Mouse (Mus musculus) embryonic stem cell, embryonic (primary cell): ENCODE measurements around the gene Aacs.

Experiments
- CTCF ChIA-PET, 4 experiments: fragments of 300-600 bp in 2 of 4; fragments of 350-600 bp in 2 of 4; sonication (Branson Sonifier 250); formaldehyde crosslinking; loops; one replicate each; lab custom pipeline; 2022; ENCODE audit warnings: inconsistent platforms in 2 of 4; lab: Charles Lee
- POLR2A ChIA-PET, 4 experiments: fragments of 300-600 bp in 2 of 4; fragments of 350-600 bp in 2 of 4; sonication (Branson Sonifier 250); formaldehyde crosslinking; loops; one replicate each; lab custom pipeline; 2022; ENCODE audit warnings: antibody characterized with exemption in 4 of 4, inconsistent platforms in 1 of 4; lab: Charles Lee

Aacs gene

DNA sequence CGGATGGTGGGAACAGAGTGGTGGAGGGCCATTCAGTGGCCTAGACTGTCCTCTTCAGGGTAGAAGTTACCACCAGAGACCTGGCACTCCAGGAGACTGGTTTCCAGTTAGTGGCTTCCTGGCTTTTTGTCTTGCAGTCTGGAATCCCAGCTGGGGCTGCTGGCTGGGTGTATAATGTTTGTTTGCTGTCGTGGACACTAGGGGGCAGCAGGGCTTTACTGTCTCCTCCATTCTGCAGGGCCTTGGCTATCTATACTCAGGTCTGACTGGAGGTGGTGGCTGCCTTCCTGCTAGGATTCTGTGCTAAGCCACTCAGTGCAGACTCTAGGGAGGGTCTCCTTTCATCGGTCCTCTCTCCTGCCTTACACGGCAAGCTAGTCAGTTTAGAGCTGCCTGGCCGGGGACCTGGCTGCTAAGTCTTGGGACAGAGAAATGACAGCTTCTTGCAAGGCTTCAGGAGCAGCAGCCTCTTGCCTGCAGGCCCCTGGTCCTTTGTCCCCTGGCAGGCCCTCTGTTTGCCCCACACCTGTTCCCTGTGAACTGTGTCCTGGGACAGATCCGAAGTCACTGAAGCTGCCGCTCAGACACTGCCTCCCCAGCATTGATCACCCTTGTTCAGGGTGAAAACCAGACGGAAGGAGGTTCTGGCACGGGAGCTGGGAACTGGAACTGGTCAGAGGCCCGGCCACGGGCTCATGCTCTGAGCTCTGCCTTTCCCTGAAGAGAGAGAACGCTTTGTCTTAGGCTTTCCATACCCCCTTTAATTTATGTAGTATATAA lies 22.4 kb downstream of the Aacs start:
- ChIA-PET CTCF (interaction anchor here (0.5 to 4.0 kb wide), 38 partner anchors 8 to 720 kb away, joined by 3 to 59 read pairs (median 5); no protein-coding TSS in a partner anchor), POLR2A (interaction anchor here in 3 of 4 experiments (0.5 to 2.8 kb wide), 15 partner anchors 8 to 166 kb away, joined by 3 to 16 read pairs (median 4); partner anchors contain the start of genes Gm10382 (in 1 of the 3) and Ubc (in 1 of the 3))

DNA sequence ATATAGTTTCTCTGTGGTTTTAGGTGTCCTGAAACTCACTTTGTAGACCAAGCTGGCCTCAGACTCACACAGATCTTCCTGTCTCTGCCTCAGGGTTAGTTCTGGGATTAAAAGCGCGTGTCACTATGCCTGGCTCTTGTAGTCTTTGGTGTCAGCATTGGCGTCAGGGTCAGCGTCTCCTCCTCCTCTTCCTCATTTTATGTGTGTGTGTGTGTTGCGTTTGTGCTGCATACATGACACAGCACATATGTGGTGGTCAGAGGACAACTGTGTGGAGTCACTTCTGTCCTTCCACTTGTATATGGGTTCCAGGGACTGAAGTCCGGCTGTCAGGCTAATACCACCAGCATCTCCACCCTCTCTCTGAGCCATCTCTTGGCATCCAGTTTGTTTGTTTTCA lies 25.9 kb downstream of the Aacs start:
- ChIA-PET POLR2A (interaction anchor here in 1 of 4 experiments (1.1 kb wide), 1 partner anchor 108 kb away, joined by 4 read pairs; no protein-coding TSS in a partner anchor), CTCF (interaction anchor here in 1 of 4 experiments (0.7 kb wide), 1 partner anchor 20 kb away, joined by 3 read pairs; no protein-coding TSS in a partner anchor)

DNA sequence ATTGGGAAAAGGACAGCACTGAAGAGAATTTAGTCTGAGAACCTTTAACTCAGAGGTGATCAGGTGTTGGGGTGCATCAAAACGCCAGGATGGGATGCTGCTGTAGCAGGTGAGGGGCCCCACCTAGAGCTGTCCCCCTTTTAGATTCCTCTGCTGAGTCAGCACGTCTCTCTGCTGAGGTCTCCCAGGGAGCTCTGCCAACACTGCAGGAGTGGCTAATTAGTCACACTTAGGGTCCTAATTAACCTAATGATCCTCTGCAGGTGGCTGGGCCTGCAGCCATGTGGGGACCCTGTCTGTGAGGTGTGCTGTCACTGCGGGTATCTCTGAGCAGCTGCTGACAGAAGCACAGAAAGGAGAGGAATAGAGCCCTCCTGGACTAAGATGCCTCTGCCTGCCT lies 26.6 kb downstream of the Aacs start:
- CTCF ChIA-PET = no interaction called here
- POLR2A ChIA-PET = interaction anchor here in 2 of 4 experiments (0.9 to 1.0 kb wide), 3 partner anchors 10 to 27 kb away, joined by 3 to 4 read pairs (median 4); no protein-coding TSS in a partner anchor

DNA sequence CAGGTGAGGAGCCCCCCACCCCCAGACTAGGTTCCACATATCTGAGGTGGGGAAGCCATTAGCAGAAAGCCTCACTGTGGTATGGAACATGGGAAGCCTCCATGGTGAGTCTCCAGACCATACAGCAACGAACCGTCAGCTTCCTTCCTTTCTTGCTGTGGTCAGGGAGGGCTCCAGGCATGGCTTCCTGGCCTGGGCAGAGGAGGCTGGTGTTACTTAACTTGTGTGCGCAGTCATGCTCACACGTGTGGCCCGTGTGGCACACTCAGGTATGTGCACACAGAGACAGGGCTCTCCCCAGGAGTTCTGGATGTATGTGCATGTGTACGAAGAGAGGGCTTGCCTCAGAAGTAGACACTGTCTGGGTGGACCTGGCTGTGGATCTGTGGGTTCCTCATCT lies 28.0 kb downstream of the Aacs start:
- ChIA-PET CTCF (interaction anchor here in 2 of 4 experiments (0.6 to 0.9 kb wide), 3 partner anchors 18 to 1394 kb away, joined by 3 to 6 read pairs (median 3); no protein-coding TSS in a partner anchor), POLR2A (no interaction called here)

DNA sequence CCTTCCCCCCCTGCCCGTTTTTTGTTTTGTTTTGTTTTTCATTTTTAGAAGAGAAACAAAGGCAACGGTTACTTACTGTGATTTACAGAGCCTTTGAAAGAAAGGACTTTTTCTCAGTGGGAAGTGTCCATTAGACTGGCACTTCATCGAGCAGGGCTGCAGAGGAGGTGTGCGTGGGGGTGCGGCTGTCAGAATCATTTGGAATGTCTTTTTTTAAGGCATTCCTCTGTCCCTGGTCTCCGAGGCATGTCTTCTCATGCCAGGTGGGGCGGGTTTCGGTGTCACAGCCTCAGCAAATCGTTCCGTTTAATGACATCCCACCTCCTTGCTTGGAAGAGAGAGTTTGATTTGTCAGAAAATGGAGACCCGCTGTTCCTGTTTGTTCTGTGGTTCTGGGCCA lies 29.1 kb downstream of the Aacs start:
- ChIA-PET POLR2A (interaction anchor here in 2 of 4 experiments (1.1 kb wide), 2 partner anchors 17 to 119 kb away, joined by 3 read pairs; no protein-coding TSS in a partner anchor), CTCF (interaction anchor here in 3 of 4 experiments (0.6 to 1.8 kb wide), 4 partner anchors 10 to 206 kb away, joined by 3 to 5 read pairs (median 3); no protein-coding TSS in a partner anchor)

GRCm38 (mm10) chr5:125505968-125506367 lies 30.4 kb downstream of the Aacs start:
- CTCF ChIA-PET = interaction anchor here (0.5 to 5.8 kb wide), 14 partner anchors 8 to 557 kb away, joined by 3 to 50 read pairs (median 3); no protein-coding TSS in a partner anchor
- POLR2A ChIA-PET = interaction anchor here in 2 of 4 experiments (1.0 to 5.2 kb wide), 4 partner anchors 8 to 127 kb away, joined by 3 to 24 read pairs (median 6); no protein-coding TSS in a partner anchor

DNA sequence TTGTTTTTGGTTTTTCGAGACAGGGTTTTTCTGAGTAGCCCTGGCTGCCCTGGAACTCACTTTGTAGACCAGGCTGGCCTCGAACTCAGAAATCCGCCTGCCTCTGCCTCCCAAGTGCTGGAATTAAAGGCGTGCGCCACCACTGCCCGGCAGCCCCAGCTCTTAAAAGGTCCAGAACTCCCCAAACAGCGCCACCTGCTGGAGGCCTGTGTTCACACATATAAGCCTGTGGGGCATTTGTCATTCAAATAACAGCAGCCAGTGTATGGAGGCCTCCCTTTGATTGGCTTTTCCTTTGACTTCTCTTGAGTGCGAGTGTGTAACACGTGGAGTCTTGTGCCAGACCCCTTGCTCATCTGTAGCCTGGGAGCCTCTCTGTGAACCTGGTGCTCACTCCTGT lies 32.0 kb downstream of the Aacs start:
- CTCF ChIA-PET = interaction anchor here in 3 of 4 experiments (0.6 to 5.8 kb wide), 36 partner anchors 8 to 909 kb away, joined by 3 to 59 read pairs (median 5); partner anchors contain the start of gene Bri3bp (in 1 of the 3)

GRCm38 (mm10) chr5:125508006-125508405 lies 32.4 kb downstream of the Aacs start:
- POLR2A ChIA-PET = interaction anchor here in 3 of 4 experiments (0.5 to 5.2 kb wide), 21 partner anchors 8 to 124 kb away, joined by 3 to 24 read pairs (median 5); partner anchors contain the start of gene Bri3bp (in 1 of the 3)
- CTCF ChIA-PET = interaction anchor here (0.6 to 5.8 kb wide), 25 partner anchors 9 to 1822 kb away, joined by 3 to 59 read pairs (median 7); partner anchors contain the start of gene Bri3bp (in 1 of the 4)

More for the DNA sequence above, 32.0 kb downstream of the Aacs start:
- POLR2A ChIA-PET = interaction anchor here in 3 of 4 experiments (0.7 to 5.2 kb wide), 17 partner anchors 9 to 124 kb away, joined by 3 to 24 read pairs (median 5); partner anchors contain the start of gene Bri3bp (in 1 of the 3)

DNA sequence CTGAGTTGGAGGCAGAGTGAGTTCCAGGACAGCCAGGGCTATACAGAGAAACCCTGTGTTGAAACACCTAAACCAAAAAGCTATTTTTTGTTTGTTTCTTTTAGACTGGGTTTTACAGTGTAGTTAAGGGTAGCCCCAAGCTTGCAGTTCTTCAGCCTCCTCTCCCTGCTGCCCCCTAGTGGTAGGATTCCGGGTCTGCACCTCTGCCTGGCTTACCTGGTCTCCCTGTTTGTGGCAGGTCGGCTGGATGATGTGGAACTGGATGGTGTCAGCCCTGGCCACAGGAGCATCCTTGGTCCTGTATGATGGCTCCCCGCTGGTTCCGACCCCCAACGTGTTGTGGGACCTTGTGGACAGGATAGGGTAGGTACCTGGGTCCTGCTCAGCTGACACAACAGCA lies 33.9 kb downstream of the Aacs start:
- CTCF ChIA-PET = interaction anchor here (0.5 to 5.8 kb wide), 64 partner anchors 10 to 1157 kb away, joined by 3 to 59 read pairs (median 4); partner anchors contain the start of genes Aacs (in 1 of the 4) and Scarb1 (in 1 of the 4)
- POLR2A ChIA-PET = interaction anchor here in 3 of 4 experiments (0.6 to 5.2 kb wide), 21 partner anchors 8 to 116 kb away, joined by 3 to 24 read pairs (median 5); partner anchors contain the start of genes Aacs (in 1 of the 3) and Bri3bp (in 1 of the 3)

- ChIA-PET CTCF (interaction anchor here in 3 of 4 experiments (0.7 to 3.2 kb wide), 3 partner anchors 11 to 26 kb away, joined by 3 to 17 read pairs (median 3); no protein-coding TSS in a partner anchor), POLR2A (interaction anchor here in 1 of 4 experiments (0.9 kb wide), 1 partner anchor 26 kb away, joined by 4 read pairs; no protein-coding TSS in a partner anchor)
Measured at GRCm38 (mm10) chr5:125515006-125515405, 39.4 kb downstream of the Aacs start.

GRCm38 (mm10) chr5:125518640-125519039 lies 43.0 kb downstream of the Aacs start:
- ChIA-PET CTCF (interaction anchor here in 2 of 4 experiments (1.5 to 3.4 kb wide), 2 partner anchors 10 kb away, joined by 4 to 48 read pairs; no protein-coding TSS in a partner anchor), POLR2A (interaction anchor here in 2 of 4 experiments (0.6 to 3.1 kb wide), 3 partner anchors 10 to 110 kb away, joined by 3 to 24 read pairs (median 4); no protein-coding TSS in a partner anchor)

- ChIA-PET CTCF (interaction anchor here (0.6 to 7.6 kb wide), 18 partner anchors 8 to 329 kb away, joined by 3 to 58 read pairs (median 4); no protein-coding TSS in a partner anchor), POLR2A (interaction anchor here in 3 of 4 experiments (0.6 to 3.1 kb wide), 26 partner anchors 9 to 180 kb away, joined by 3 to 25 read pairs (median 4); partner anchors contain the start of genes Ubc (in 2 of the 3), Aacs (in 1 of the 3), Bri3bp (in 1 of the 3) and Gm10382 (in 1 of the 3))
Measured at GRCm38 (mm10) chr5:125520930-125521590, 45.4 kb downstream of the Aacs start.

GRCm38 (mm10) chr5:125523361-125523760 lies 47.7 kb downstream of the Aacs start:
- CTCF ChIA-PET = interaction anchor here (0.6 to 7.6 kb wide), 17 partner anchors 9 to 253 kb away, joined by 3 to 58 read pairs (median 4); no protein-coding TSS in a partner anchor
- POLR2A ChIA-PET = interaction anchor here in 3 of 4 experiments (0.6 to 3.6 kb wide), 13 partner anchors 9 to 1162 kb away, joined by 3 to 13 read pairs (median 4); partner anchors contain the start of gene Ubc (in 1 of the 3)

DNA sequence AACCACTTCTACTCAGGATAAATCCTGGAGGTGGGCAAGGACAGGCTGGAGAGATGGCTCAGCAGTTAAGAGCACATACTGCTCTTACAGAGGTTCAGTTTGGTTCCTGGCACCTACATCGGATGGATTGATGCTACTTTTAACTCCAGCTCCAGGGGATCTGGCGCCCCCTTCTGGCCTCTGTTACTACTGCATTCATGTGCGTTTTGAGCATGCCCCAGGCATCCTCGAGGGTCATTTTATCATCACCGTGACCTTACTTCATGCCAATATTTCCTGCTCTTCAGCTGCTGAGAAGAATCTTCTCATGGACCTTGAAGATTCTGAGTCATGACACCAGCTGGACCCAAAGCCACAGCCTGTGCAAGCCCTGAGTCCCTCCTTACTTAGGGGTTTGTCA lies 49.9 kb downstream of the Aacs start:
- CTCF ChIA-PET = interaction anchor here (0.6 to 7.6 kb wide), 60 partner anchors 8 to 587 kb away, joined by 3 to 58 read pairs (median 4); partner anchors contain the start of gene Scarb1 (in 1 of the 4)
- POLR2A ChIA-PET = interaction anchor here in 3 of 4 experiments (0.7 to 3.6 kb wide), 22 partner anchors 8 to 143 kb away, joined by 3 to 16 read pairs (median 6); partner anchors contain the start of genes Bri3bp (in 2 of the 3) and Gm10382 (in 1 of the 3)

DNA sequence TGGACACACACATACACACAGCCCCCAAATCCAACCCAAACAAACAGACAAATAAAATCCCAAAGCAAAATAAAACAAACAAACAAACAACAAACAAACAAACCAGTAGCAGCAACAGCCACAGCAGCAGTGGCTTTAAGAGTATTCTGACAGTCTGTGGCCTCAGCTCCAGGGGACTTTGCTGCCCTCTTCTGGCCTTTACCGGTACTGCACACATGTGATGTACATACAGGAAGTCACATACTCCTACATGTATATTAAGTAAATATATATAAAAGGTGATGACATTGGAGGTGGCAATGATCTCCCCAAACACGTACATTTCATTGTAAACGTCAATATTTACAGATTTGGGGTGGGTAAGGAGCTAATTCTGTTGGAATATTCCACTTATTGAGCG lies 50.9 kb downstream of the Aacs start:
- CTCF ChIA-PET = interaction anchor here (0.6 to 7.6 kb wide), 31 partner anchors 10 to 802 kb away, joined by 3 to 58 read pairs (median 7); partner anchors contain the start of gene Scarb1 (in 1 of the 4)
- POLR2A ChIA-PET = interaction anchor here in 2 of 4 experiments (1.0 to 2.6 kb wide), 5 partner anchors 10 to 132 kb away, joined by 3 to 16 read pairs (median 6); no protein-coding TSS in a partner anchor

- CTCF ChIA-PET = interaction anchor here (0.5 to 6.6 kb wide), 49 partner anchors 8 to 1426 kb away, joined by 3 to 62 read pairs (median 4); no protein-coding TSS in a partner anchor
- POLR2A ChIA-PET = interaction anchor here (0.6 to 1.5 kb wide), 5 partner anchors 10 to 336 kb away, joined by 3 to 5 read pairs (median 3); no protein-coding TSS in a partner anchor
Measured at GRCm38 (mm10) chr5:125529109-125529508, 53.5 kb downstream of the Aacs start.
